Mouse (Mus musculus): ENCODE measurements around the gene 1700129C05Rik. TPM values are rescaled to one million over a fixed set of nuclear protein-coding genes. Genes with fewer than 3 reads are reported as not detected.

1700129C05Rik gene
- polyA plus RNA-seq (2015; fragmentation: Nextera tagmentation; extraction: Ambion mirVana): not detected in 2 replicates

DNA sequence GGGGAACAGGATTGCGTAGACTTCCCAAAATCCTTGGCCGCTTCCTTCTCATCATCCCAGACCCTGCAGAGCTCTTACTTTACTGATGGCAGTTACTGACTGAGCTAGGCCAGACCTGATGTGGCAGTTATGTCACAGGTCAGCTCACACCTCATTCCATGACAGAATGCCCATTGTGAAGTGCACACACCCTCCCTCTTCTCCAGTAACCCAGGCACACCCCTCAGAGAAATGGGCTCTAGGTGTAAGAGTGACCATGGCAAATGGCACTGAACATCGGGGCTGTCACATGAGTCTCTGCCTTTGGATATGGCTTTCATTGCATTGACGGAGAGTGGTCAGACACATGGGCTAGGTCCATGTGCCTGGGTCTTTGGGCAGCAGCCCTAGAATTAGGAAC is at the start of gene 1700129C05Rik:
TSS of gene 1700129C05Rik (minus strand) at position 101 of the 400 bp plus-strand sequence.
- no peak within 1 kb of the TSS for H3K9ac ChIP-seq (ENCODE audit: low read depth, low read length)
- ATAC-seq (replicated peaks; ENCODE audit: low FRiP score, low read depth) (no peak), DNase-seq (ENCODE audit: low spot score) (no peak)
- H3K4me2 ChIP-seq (ENCODE audit: low read length): no peak within 1 kb of the TSS
- no peak for TF ChIP-seq CTCF (IDR thresholded peaks at IDR 0.05; ENCODE audit: low read depth)
- no peaks in the 10 kb centered on the region for H3K27me3 ChIP-seq (ENCODE audit: insufficient read depth, low read length)
- no peaks in the 10 kb centered on the region for H3K36me3 ChIP-seq (ENCODE audit: insufficient read depth, low read length)
- H3K9me3 ChIP-seq (replicated peaks; ENCODE audit: low read length): no peaks in the 10 kb centered on the region
- no peak within 1 kb of the TSS for H3K27ac ChIP-seq
- whole genome bisulfite sequencing: 92% methylated on average over 4 of the region's 4 CpGs
- no peak within 1 kb of the TSS for H3K4me3 ChIP-seq (replicated peaks; ENCODE audit: low read depth, low read length)
- H3K4me1 ChIP-seq (replicated peaks; ENCODE audit: insufficient read depth, low read length): no peaks in the 10 kb centered on the region

DNA sequence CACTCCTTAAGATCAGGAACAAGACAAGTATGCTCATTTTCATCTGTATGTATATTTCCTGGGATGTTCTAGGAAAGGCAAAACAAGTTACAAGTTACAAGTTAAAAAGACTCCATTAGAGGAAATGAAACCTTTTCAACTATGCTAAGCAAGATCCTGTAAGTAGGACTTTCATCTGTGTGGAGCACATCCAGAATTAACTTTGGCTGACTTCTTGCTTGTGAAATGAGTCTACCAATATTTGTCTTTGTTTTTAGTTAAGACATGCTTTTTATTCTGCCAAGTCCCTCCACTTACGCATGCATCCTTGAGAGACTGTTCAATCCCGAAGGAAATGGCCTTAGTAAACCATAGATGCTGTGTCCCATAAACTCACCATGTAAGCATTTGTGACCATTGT is 43.4 kb upstream of the 1700129C05Rik start:
- no peaks in the 10 kb centered on the region for H3K9me3 ChIP-seq (replicated peaks; ENCODE audit: low read length)
- DNase-seq (ENCODE audit: low spot score) (no peak), ATAC-seq (replicated peaks; ENCODE audit: low FRiP score, low read depth) (no peak)
- no peak for TF ChIP-seq CTCF (IDR thresholded peaks at IDR 0.05; ENCODE audit: low read depth)
- 89% methylated on average over 2 of the region's 2 CpGs for WGBS
- no peak overlapping the region for H3K9ac ChIP-seq (ENCODE audit: low read depth, low read length)
- H3K27ac ChIP-seq: no peak overlapping the region
- H3K36me3 ChIP-seq (ENCODE audit: insufficient read depth, low read length): no peaks in the 10 kb centered on the region
- H3K27me3 ChIP-seq (ENCODE audit: insufficient read depth, low read length): no peaks in the 10 kb centered on the region
- no peak overlapping the region for H3K4me3 ChIP-seq (replicated peaks; ENCODE audit: low read depth, low read length)
- H3K4me2 ChIP-seq (ENCODE audit: low read length): no peak overlapping the region
- no peaks in the 10 kb centered on the region for H3K4me1 ChIP-seq (replicated peaks; ENCODE audit: insufficient read depth, low read length)

DNA sequence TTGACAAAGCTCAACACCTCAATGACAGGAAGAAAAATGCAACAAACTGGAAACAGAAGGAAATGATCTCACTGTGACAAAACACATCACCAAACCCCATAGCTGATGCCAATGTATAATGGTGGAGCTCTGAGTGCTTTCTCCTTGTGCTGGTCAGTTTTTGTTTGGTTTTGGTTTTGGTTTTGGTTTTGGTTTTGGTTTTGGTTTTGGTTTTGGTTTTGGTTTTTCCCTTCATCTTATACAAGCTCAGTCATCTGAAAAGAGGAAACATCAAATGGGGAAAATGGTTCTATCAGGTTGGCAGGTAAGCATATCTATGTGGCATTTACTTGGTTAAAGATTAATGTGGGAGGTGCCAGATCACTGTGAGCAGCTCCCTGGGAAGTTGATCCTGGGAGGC is 42.8 kb upstream of the 1700129C05Rik start:
- H3K9ac ChIP-seq (ENCODE audit: low read depth, low read length): no peak overlapping the region

DNA sequence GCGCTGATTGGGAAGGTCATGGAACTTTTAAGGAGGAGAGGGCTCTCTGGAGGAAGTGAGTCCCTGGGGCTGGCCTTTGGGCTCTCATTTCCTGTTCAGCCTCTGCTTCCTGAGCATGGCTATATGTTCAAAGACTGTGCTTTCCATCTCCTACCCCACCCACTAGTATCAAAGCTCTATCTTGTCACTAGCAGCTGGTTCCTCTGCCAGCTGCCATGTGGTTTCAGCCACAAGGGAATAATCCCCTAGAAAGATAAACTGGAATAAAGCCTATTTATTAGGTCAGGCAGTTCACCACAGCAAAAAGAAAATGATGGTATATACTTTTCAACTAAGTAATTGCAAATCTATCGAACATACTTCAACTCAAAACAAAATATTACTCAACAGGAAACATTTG is 40.0 kb upstream of the 1700129C05Rik start:
- Histone ChIP-seq H3K27ac (no peak overlapping the region), H3K4me2 (ENCODE audit: low read length) (no peak overlapping the region), H3K36me3 (ENCODE audit: insufficient read depth, low read length) (no peaks in the 10 kb centered on the region), H3K27me3 (ENCODE audit: insufficient read depth, low read length) (no peaks in the 10 kb centered on the region), H3K4me3 (replicated peaks; ENCODE audit: low read depth, low read length) (no peak overlapping the region), H3K4me1 (replicated peaks; ENCODE audit: insufficient read depth, low read length) (no peaks in the 10 kb centered on the region), H3K9me3 (replicated peaks; ENCODE audit: low read length) (no peaks in the 10 kb centered on the region), H3K9ac (ENCODE audit: low read depth, low read length) (no peak overlapping the region)
- no peak for ATAC-seq (replicated peaks; ENCODE audit: low FRiP score, low read depth)
- 68% methylated on average over 2 of the region's 2 CpGs for WGBS
- DNase-seq (ENCODE audit: low spot score): no peak
- no peak for TF ChIP-seq CTCF (IDR thresholded peaks at IDR 0.05; ENCODE audit: low read depth)

More for the DNA sequence above, 42.8 kb upstream of the 1700129C05Rik start:
- Histone ChIP-seq H3K9me3 (replicated peaks; ENCODE audit: low read length) (no peaks in the 10 kb centered on the region), H3K27me3 (ENCODE audit: insufficient read depth, low read length) (no peaks in the 10 kb centered on the region), H3K4me2 (ENCODE audit: low read length) (no peak overlapping the region), H3K4me1 (replicated peaks; ENCODE audit: insufficient read depth, low read length) (no peaks in the 10 kb centered on the region), H3K36me3 (ENCODE audit: insufficient read depth, low read length) (no peaks in the 10 kb centered on the region), H3K4me3 (replicated peaks; ENCODE audit: low read depth, low read length) (no peak overlapping the region), H3K27ac (no peak overlapping the region)
- DNase-seq (ENCODE audit: low spot score) (no peak), ATAC-seq (replicated peaks; ENCODE audit: low FRiP score, low read depth) (no peak)
- TF ChIP-seq CTCF (IDR thresholded peaks at IDR 0.05; ENCODE audit: low read depth): no peak

DNA sequence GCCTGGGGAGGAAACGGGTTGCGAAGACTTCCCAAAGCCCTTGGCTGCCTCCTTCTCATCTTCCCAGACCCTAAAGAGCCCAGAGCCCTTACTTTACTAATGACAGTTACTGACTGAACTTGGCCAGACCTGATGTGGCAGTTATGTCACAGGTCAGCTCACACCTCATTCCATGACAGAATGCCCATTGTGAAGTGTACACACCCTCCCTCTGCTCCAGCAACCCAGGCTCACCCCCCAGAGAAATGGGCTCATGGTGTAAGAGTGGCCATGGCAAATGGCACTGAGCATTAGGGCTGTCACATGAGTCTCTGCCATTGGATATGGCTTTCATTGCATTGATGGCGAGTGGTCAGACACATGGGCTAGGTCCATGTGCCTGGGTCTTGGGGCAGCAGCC is 36.0 kb upstream of the 1700129C05Rik start, which contains the start of gene Gm5142:
TSS of gene Gm5142 (minus strand) at position 101 of the 400 bp plus-strand sequence.
- H3K36me3 ChIP-seq (ENCODE audit: insufficient read depth, low read length): no peaks in the 10 kb centered on the region
- ATAC-seq (replicated peaks; ENCODE audit: low FRiP score, low read depth): no peak
- no peak for DNase-seq (ENCODE audit: low spot score)
- no peaks in the 10 kb centered on the region for H3K4me1 ChIP-seq (replicated peaks; ENCODE audit: insufficient read depth, low read length)
- no peak for TF ChIP-seq CTCF (IDR thresholded peaks at IDR 0.05; ENCODE audit: low read depth)
- H3K9ac ChIP-seq (ENCODE audit: low read depth, low read length): no peak within 1 kb of the TSS
- no peak within 1 kb of the TSS for H3K27ac ChIP-seq
- H3K4me3 ChIP-seq (replicated peaks; ENCODE audit: low read depth, low read length): no peak within 1 kb of the TSS
- no peaks in the 10 kb centered on the region for H3K9me3 ChIP-seq (replicated peaks; ENCODE audit: low read length)
- H3K4me2 ChIP-seq (ENCODE audit: low read length): no peak within 1 kb of the TSS
- 88% methylated on average over 3 of the region's 3 CpGs for WGBS
- H3K27me3 ChIP-seq (ENCODE audit: insufficient read depth, low read length): no peaks in the 10 kb centered on the region

DNA sequence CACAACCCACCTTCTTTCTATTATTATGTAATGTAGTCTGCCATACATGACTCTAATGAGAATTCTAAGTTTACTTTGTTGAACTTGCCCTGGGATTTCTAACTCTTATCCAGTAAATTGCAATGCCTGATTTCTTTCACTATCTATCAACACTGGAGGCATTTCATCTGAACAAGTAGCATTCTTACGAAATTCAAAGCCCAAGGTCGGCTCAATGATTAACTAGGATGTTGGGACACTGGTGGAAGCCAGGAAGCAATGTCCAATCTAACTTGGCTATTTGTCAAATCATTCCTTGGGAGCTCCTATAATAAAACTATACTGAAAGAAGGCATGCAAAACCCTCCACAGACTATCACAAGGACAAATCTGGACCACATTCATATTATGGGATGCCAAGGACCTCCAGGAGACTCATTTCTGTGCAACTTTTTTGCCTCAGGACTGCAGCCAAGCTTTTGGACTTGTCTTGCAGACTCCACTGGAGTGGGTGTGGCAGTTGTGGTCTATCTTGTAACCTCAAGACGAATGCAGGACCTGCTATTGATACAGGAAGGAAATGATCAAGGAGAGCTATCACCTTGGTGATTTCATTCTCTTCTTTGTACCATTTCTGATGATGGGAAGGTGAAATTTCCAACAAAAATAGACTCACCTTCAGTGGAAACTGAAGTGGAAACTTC is 14.5 kb upstream of the 1700129C05Rik start:
- H3K9me3 ChIP-seq (replicated peaks; ENCODE audit: low read length): no peaks in the 10 kb centered on the region
- no peaks in the 10 kb centered on the region for H3K4me1 ChIP-seq (replicated peaks; ENCODE audit: insufficient read depth, low read length)
- H3K36me3 ChIP-seq (ENCODE audit: insufficient read depth, low read length): no peaks in the 10 kb centered on the region
- H3K27ac ChIP-seq: no peak overlapping the region
- H3K4me3 ChIP-seq (replicated peaks; ENCODE audit: low read depth, low read length): no peak overlapping the region
- DNase-seq (ENCODE audit: low spot score) (peak; percentile 27), ATAC-seq (replicated peaks; ENCODE audit: low FRiP score, low read depth) (no peak)
- no peaks in the 10 kb centered on the region for H3K27me3 ChIP-seq (ENCODE audit: insufficient read depth, low read length)
- H3K9ac ChIP-seq (ENCODE audit: low read depth, low read length): no peak overlapping the region
- no peak for TF ChIP-seq CTCF (IDR thresholded peaks at IDR 0.05; ENCODE audit: low read depth)
- H3K4me2 ChIP-seq (ENCODE audit: low read length): no peak overlapping the region
- WGBS: 63% methylated on average over 3 of the region's 3 CpGs

DNA sequence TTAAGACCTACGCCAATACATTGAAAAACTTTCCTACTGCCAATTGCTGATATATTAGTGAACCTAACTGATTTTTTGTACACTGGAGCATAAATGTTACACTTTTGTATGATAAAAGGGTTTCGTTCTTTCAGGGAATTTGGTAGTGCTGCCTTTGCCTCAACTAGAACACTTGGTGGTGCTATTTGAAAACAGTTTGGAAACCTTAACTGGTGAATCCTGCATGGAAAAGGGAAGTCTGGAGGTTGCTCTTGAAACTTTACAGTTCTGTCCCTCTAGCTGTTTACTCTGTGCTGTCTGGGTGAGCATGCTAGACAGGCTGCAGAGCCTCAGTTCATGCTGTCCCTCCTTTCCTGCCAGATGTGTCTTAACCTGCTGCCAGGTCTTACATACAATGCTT is 12.9 kb upstream of the 1700129C05Rik start:
- Histone ChIP-seq H3K9ac (ENCODE audit: low read depth, low read length) (no peak overlapping the region), H3K27ac (no peak overlapping the region), H3K9me3 (replicated peaks; ENCODE audit: low read length) (no peaks in the 10 kb centered on the region), H3K4me1 (replicated peaks; ENCODE audit: insufficient read depth, low read length) (no peaks in the 10 kb centered on the region), H3K4me3 (replicated peaks; ENCODE audit: low read depth, low read length) (no peak overlapping the region), H3K27me3 (ENCODE audit: insufficient read depth, low read length) (no peaks in the 10 kb centered on the region), H3K4me2 (ENCODE audit: low read length) (no peak overlapping the region), H3K36me3 (ENCODE audit: insufficient read depth, low read length) (no peaks in the 10 kb centered on the region)
- WGBS: 77% methylated on average over 2 of the region's 2 CpGs
- TF ChIP-seq CTCF (IDR thresholded peaks at IDR 0.05; ENCODE audit: low read depth): peak; percentile 70
- DNase-seq (ENCODE audit: low spot score): peak; percentile 77
- ATAC-seq (replicated peaks; ENCODE audit: low FRiP score, low read depth): no peak
